Mouse (Mus musculus): Measurements from ENCODE around the gene Morn2.

DNA sequence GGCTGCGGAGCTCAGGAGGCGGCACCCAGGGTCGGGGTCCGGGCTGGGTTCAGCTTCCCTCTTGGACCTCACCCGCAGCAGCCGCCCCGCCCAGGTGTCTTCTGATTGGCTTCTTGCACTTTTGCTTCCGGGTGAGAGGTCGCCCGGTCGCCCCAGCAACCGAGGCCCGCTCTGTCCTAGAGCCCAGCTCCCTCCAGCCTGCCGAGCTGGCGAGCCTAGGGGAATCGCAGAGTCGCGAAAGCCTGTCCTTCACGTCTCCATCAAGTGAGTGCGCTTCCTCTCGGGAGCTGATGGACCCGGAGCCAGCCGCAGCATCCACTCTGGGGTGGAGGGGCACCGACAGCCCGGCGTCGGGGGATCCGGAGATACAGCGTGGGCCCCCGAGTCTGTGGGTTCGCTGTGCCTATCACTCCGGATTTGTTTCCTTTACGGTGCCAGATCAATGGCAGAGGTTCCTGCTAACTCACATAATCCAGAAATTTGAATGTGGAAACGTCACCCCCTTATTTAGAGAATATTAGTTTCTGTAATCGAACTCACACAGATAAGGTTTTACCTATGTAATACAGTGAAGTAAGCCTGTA, at the start of gene Morn2, which contains the start of gene Dhx57:
- TF ChIP-seq CTCF (IDR thresholded peaks at IDR 0.05; ENCODE audit: low read depth) (no peak), EP300 (IDR thresholded peaks at IDR 0.05; ENCODE audit: low read depth) (no peak)
